Mouse (Mus musculus) kidney, adult 2 months (tissue): Measurements from ENCODE around the gene Dnmt1.

Source experiments
- CTCF ChIP-seq: fragments of 200-500 bp; conservative IDR thresholded peaks from 2 replicates; pipeline ENCODE4 v1.5.1; 2011; ENCODE audit warnings: low read depth, mild to moderate bottlenecking, control low read depth, low read length, moderate library complexity, mixed read lengths; ENCODE audit not compliant: insufficient read depth, insufficient read length
- POLR2A ChIP-seq: fragments of 200-500 bp; IDR thresholded peaks from one replicate; pipeline ENCODE4 v1.6.1; 2011; ENCODE audit warnings: low read depth, low read length, control low read depth

GRCm38 (mm10) chr9:20866879-20867278, 92.8 kb downstream of the Dnmt1 start:
- TF ChIP-seq POLR2A (no peak), CTCF (no peak)
